Mouse (Mus musculus) intestine, embryonic 16.5 days (tissue): ENCODE measurements around the gene Xpnpep2. TPM values are rescaled to one million over a fixed set of nuclear protein-coding genes. Genes with fewer than 3 reads are reported as not detected.

Experiments used
- polyA plus RNA-seq: library from polyadenylated mRNA; unstranded; fragments of >200 nt; fragmentation: Nextera tagmentation; extraction: Ambion mirVana; gene quantifications from 2 replicates; pipeline ENCODE4 v1.2.1, GENCODE M21; 2015

The Xpnpep2 gene
- polyA plus RNA-seq, 1 experiment from 2014 or later, result 5.9 TPM

Other genes with a start within 250 kb of the Xpnpep2 start
- 22.2 and 23.2 TPM in 2 replicates for gene Smarca1, start 215.8 kb upstream of the Xpnpep2 start, polyA plus RNA-seq
- 13.2 and 13.8 TPM in 2 replicates for gene Ocrl, start 196.3 kb upstream of the Xpnpep2 start, polyA plus RNA-seq
- gene Apln, start 73.9 kb upstream of the Xpnpep2 start, polyA plus RNA-seq, result 5.7 and 6.0 TPM in 2 replicates
- 3.8 and 3.9 TPM in 2 replicates for gene Sash3, start 37.7 kb downstream of the Xpnpep2 start, polyA plus RNA-seq
- 8.2 and 8.3 TPM in 2 replicates for gene Zdhhc9, start 100.2 kb downstream of the Xpnpep2 start, polyA plus RNA-seq
- 10.9 and 11.8 TPM in 2 replicates for gene Utp14a, start 148.1 kb downstream of the Xpnpep2 start, polyA plus RNA-seq
- gene Bcorl1, start 232.6 kb downstream of the Xpnpep2 start, polyA plus RNA-seq, result 3.2 and 3.5 TPM in 2 replicates